Mouse (Mus musculus) liver, embryonic 12.5 days (tissue): ENCODE results near the gene Plekha6. TPM values are rescaled to one million over a fixed set of nuclear protein-coding genes. Genes with fewer than 3 reads are reported as not detected.

ENCODE experiments used
- ATAC-seq: fragments of 200-750 bp; cut with Nextera tagmentation; 2 replicates; pipeline ENCODE4 v1.8.0; 2017; ENCODE audit warnings: moderate number of reproducible peaks, mild to moderate bottlenecking, moderate library complexity
- H3K27ac ChIP-seq: fragments of 300-500 bp; sonication (generic); 2 replicates; pipeline ENCODE4 v1.5.1; 2016; ENCODE audit warnings: mild to moderate bottlenecking
- H3K27me3 ChIP-seq: fragments of 300-500 bp; sonication (generic); replicated peaks from 2 replicates; pipeline ENCODE4 v1.6.1; 2016; ENCODE audit warnings: mild to moderate bottlenecking, moderate library complexity
- H3K36me3 ChIP-seq: fragments of 300-500 bp; sonication (generic); 2 replicates; pipeline ENCODE4 v1.6.1; 2016; ENCODE audit warnings: mild to moderate bottlenecking, moderate library complexity
- H3K4me1 ChIP-seq: fragments of 300-500 bp; sonication (generic); 2 replicates; pipeline ENCODE4 v1.6.1; 2016
- H3K4me2 ChIP-seq: fragments of 300-500 bp; sonication (generic); 2 replicates; pipeline ENCODE4 v1.6.1; 2016; ENCODE audit warnings: mild to moderate bottlenecking, moderate library complexity
- H3K4me3 ChIP-seq: fragments of 300-500 bp; sonication (generic); 2 replicates; pipeline ENCODE4 v1.5.1; 2016; ENCODE audit warnings: mild to moderate bottlenecking, moderate library complexity
- H3K9ac ChIP-seq: fragments of 300-500 bp; sonication (generic); 2 replicates; pipeline ENCODE4 v1.6.1; 2016; ENCODE audit warnings: mild to moderate bottlenecking, moderate library complexity
- H3K9me3 ChIP-seq: fragments of 300-500 bp; sonication (generic); replicated peaks from 2 replicates; pipeline ENCODE4 v1.6.1; 2016; ENCODE audit warnings: mild to moderate bottlenecking, moderate library complexity
- WGBS: fragments of 180-500 bp; shearing (Covaris S2); methylation state at CpG from one replicate; pipeline ENCODE4 v1.1.7; 2016; ENCODE audit not compliant: insufficient replicate concordance; 5-methylcytosine and 5-hydroxymethylcytosine counted together
- polyA plus RNA-seq: library from polyadenylated mRNA; unstranded; fragments of >200 nt; fragmentation: Nextera tagmentation; extraction: Ambion mirVana; gene quantifications from 2 replicates; pipeline ENCODE4 v1.2.1, GENCODE M21; 2016

Plekha6 gene
- polyA plus RNA-seq, 1 experiment from 2014 or later = 2.2 TPM

- Histone ChIP-seq H3K4me1 (no peaks in the 10 kb centered on the region), H3K27ac (no peak overlapping the region), H3K36me3 (no peaks in the 10 kb centered on the region), H3K4me3 (no peak overlapping the region), H3K9me3 (no peaks in the 10 kb centered on the region), H3K27me3 (peaks cover 22% of the 10 kb centered on the region), H3K4me2 (no peak overlapping the region), H3K9ac (no peak overlapping the region)
- no peak for ATAC-seq
These were observed 25.5 kb downstream of the Plekha6 start for GRCm38 (mm10) chr1:133189471-133189870.

- ATAC-seq = 0 out of 2 replicates have a peak, but pooled peaks have one; percentile 15
- 63% methylated on average over 9 of the region's 9 CpGs for WGBS
- Histone ChIP-seq H3K9me3 (no peaks in the 10 kb centered on the region), H3K4me1 (no peaks in the 10 kb centered on the region), H3K36me3 (no peaks in the 10 kb centered on the region), H3K9ac (no peak overlapping the region), H3K4me3 (no peak overlapping the region), H3K27ac (no peak overlapping the region), H3K27me3 (peaks cover 30% of the 10 kb centered on the region), H3K4me2 (no peak overlapping the region)
These were observed 26.5 kb downstream of the Plekha6 start for GRCm38 (mm10) chr1:133190550-133190949.

DNA sequence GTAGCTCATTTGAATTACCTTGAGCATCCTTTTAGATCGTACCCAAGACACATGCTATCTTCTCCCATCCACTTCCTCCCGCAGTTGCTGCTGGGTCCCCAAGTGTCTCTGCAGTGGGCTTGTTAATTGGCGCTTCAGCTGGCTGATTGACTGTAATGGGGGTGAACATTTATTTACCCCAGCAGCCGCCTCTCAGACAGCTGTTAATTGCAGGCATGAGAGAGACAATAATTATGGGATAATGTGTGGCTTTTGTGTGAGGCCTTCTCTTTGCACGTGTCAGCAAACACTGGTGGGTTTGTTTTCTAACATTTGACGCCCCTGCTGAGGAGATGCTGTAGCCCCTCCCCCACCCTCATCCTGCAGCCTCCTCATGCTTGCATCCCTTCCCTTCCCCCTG is 32.2 kb downstream of the Plekha6 start:
- no peak overlapping the region for H3K4me2 ChIP-seq
- ATAC-seq = no peak
- no peak overlapping the region for H3K4me3 ChIP-seq
- no peak overlapping the region for H3K27ac ChIP-seq
- no peaks in the 10 kb centered on the region for H3K36me3 ChIP-seq
- H3K4me1 ChIP-seq = peaks cover 2% of the 10 kb centered on the region; the same call in 1 of the 2 replicates
- H3K27me3 ChIP-seq = peaks cover 42% of the 10 kb centered on the region
- H3K9ac ChIP-seq = no peak overlapping the region
- WGBS = 36% methylated on average over 6 of the region's 6 CpGs
- no peaks in the 10 kb centered on the region for H3K9me3 ChIP-seq

GRCm38 (mm10) chr1:133197266-133197665 is 33.3 kb downstream of the Plekha6 start:
- Histone ChIP-seq H3K36me3 (no peaks in the 10 kb centered on the region), H3K9ac (no peak overlapping the region), H3K4me1 (peaks cover 6% of the 10 kb centered on the region; the same call in 1 of the 2 replicates), H3K27ac (no peak overlapping the region), H3K4me3 (no peak overlapping the region), H3K27me3 (peaks cover 40% of the 10 kb centered on the region), H3K4me2 (no peak overlapping the region), H3K9me3 (no peaks in the 10 kb centered on the region)
- ATAC-seq = no peak
- 72% methylated on average over 6 of the region's 6 CpGs for WGBS

DNA sequence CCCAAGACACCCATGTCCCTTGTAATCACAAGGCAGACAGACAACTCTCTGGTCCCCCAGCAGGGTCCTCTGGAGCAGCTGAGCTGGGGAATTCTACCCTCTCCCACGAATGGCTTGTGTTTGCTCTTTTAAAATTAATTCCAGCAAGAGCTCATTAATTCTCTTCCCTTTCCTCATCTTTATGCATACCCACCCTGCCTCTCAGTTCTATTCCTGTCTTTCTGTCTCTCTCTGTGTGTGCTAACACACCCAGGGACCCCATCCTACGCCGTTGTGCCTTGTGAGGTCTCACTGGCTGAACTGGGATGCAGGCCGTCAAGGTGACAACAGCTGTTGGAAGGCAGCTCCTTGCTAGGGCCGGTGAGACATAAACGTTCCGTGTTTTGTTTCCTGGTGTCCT is 35.7 kb downstream of the Plekha6 start:
- 66% methylated on average over 7 of the region's 7 CpGs for WGBS
- no peak overlapping the region for H3K9ac ChIP-seq
- no peak overlapping the region for H3K4me2 ChIP-seq
- H3K9me3 ChIP-seq = no peaks in the 10 kb centered on the region
- H3K27ac ChIP-seq = no peak overlapping the region
- H3K4me1 ChIP-seq = peaks cover 23% of the 10 kb centered on the region; the same call in 1 of the 2 replicates
- no peak overlapping the region for H3K4me3 ChIP-seq
- peaks cover 27% of the 10 kb centered on the region for H3K27me3 ChIP-seq
- ATAC-seq = no peak
- H3K36me3 ChIP-seq = no peaks in the 10 kb centered on the region

DNA sequence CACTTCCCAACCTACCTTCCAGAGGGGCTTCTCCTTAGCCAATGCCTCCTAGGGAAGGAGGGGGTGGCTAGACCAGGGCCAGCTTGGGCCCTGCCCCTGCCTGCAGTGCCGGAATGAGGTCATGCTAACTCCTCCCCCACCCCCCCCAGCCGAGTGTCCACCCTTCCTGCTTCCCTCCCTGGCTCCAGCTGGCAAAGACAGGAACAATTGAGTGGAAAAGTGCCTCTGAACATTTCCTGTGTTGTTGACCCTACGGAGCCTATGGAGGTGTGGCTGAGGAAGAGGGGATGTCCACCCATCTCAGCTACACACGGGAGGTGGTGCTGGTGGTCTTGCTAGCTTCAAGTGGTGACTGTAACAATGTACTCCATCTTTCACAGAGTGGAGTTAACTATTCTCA is 37.5 kb downstream of the Plekha6 start:
- no peak overlapping the region for H3K27ac ChIP-seq
- 22% methylated on average over 4 of the region's 4 CpGs for WGBS
- peaks cover 27% of the 10 kb centered on the region; the same call in 1 of the 2 replicates for H3K4me1 ChIP-seq
- peaks cover 22% of the 10 kb centered on the region for H3K27me3 ChIP-seq
- H3K9ac ChIP-seq = no peak overlapping the region
- ATAC-seq = no peak
- H3K36me3 ChIP-seq = no peaks in the 10 kb centered on the region
- H3K4me2 ChIP-seq = no peak overlapping the region
- no peaks in the 10 kb centered on the region for H3K9me3 ChIP-seq
- no peak overlapping the region for H3K4me3 ChIP-seq

GRCm38 (mm10) chr1:133203701-133204100 is 39.7 kb downstream of the Plekha6 start:
- H3K9me3 ChIP-seq = no peaks in the 10 kb centered on the region
- H3K4me3 ChIP-seq = no peak overlapping the region
- WGBS = 33% methylated on average over 2 of the region's 2 CpGs
- H3K4me1 ChIP-seq = peaks cover 27% of the 10 kb centered on the region; the same call in 1 of the 2 replicates
- H3K9ac ChIP-seq = no peak overlapping the region
- H3K27ac ChIP-seq = no peak overlapping the region
- peaks cover 22% of the 10 kb centered on the region for H3K27me3 ChIP-seq
- no peaks in the 10 kb centered on the region for H3K36me3 ChIP-seq
- no peak overlapping the region for H3K4me2 ChIP-seq
- ATAC-seq = no peak

GRCm38 (mm10) chr1:133204341-133204849 is 40.4 kb downstream of the Plekha6 start:
- H3K9me3 ChIP-seq = no peaks in the 10 kb centered on the region
- ATAC-seq = no peak
- peaks cover 28% of the 10 kb centered on the region for H3K27me3 ChIP-seq
- H3K36me3 ChIP-seq = no peaks in the 10 kb centered on the region
- no peak overlapping the region for H3K4me3 ChIP-seq
- peaks cover 27% of the 10 kb centered on the region; the same call in 1 of the 2 replicates for H3K4me1 ChIP-seq
- no peak overlapping the region for H3K9ac ChIP-seq
- H3K4me2 ChIP-seq = no peak overlapping the region
- no peak overlapping the region for H3K27ac ChIP-seq
- WGBS = 51% methylated on average over 11 of the region's 11 CpGs

DNA sequence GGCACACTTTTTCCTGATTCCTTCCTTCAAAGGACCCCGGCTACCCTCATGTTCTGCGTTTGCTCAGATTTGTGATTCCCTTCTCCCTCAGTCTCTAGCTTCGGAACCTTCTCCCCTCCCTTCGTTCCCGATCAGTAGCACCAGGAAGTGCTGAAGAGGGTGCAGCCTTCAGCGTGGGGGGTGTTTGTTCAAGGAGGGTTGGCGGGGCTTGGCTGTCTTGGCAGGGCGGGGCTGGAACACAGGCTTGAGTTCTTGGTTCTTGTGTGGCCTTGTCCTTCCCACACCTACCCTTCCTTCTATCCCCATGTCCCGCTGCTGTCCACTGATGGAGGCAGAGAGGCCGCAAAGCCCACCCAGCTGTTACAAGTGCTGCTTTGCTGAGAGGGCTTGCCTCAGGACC is 41.0 kb downstream of the Plekha6 start:
- Histone ChIP-seq H3K4me2 (no peak overlapping the region), H3K4me3 (no peak overlapping the region), H3K4me1 (peaks cover 27% of the 10 kb centered on the region; the same call in 1 of the 2 replicates), H3K27me3 (peaks cover 28% of the 10 kb centered on the region), H3K36me3 (no peaks in the 10 kb centered on the region), H3K9me3 (no peaks in the 10 kb centered on the region), H3K9ac (no peak overlapping the region), H3K27ac (no peak overlapping the region)
- WGBS = 52% methylated on average over 10 of the region's 10 CpGs
- ATAC-seq = no peak

- WGBS = 66% methylated on average over 10 of the region's 11 CpGs
- Histone ChIP-seq H3K27me3 (peaks cover 36% of the 10 kb centered on the region), H3K4me1 (peaks cover 18% of the 10 kb centered on the region; the same call in 1 of the 2 replicates), H3K9ac (no peak overlapping the region), H3K4me3 (no peak overlapping the region), H3K36me3 (no peaks in the 10 kb centered on the region), H3K27ac (no peak overlapping the region), H3K4me2 (no peak overlapping the region), H3K9me3 (no peaks in the 10 kb centered on the region)
- no peak for ATAC-seq
These were observed 44.2 kb downstream of the Plekha6 start for GRCm38 (mm10) chr1:133208086-133208815.

DNA sequence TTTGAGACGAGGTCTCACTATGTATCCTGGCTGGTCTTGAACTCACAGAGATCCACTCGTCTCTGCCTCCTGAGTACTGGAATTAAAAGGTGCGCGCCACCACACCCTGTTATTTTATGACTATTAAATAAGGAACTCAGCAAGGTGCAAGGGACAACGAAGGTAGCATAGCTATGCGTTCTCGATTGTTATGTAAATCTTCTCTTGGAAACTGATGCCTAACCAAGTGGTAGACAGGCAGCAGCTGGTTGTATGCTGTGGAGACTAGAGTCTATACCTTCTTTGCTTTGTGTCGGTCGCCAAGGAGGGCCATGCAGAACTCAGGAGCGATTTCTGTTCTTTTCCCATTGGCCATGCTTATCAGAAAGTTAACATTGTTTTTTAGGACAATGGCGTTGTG is 45.0 kb downstream of the Plekha6 start:
- 76% methylated on average over 11 of the region's 11 CpGs for WGBS
- 0 out of 2 replicates have a peak, but pooled peaks cover 11% of the 10 kb centered on the region for H3K4me1 ChIP-seq
- H3K9ac ChIP-seq = no peak overlapping the region
- no peak overlapping the region for H3K27ac ChIP-seq
- no peak for ATAC-seq
- no peak overlapping the region for H3K4me2 ChIP-seq
- peaks cover 44% of the 10 kb centered on the region for H3K27me3 ChIP-seq
- no peak overlapping the region for H3K4me3 ChIP-seq
- no peaks in the 10 kb centered on the region for H3K36me3 ChIP-seq
- no peaks in the 10 kb centered on the region for H3K9me3 ChIP-seq

GRCm38 (mm10) chr1:133209482-133209881 is 45.5 kb downstream of the Plekha6 start:
- ATAC-seq = no peak
- 38% methylated on average over 7 of the region's 7 CpGs for WGBS
- Histone ChIP-seq H3K27me3 (peaks cover 47% of the 10 kb centered on the region), H3K9me3 (no peaks in the 10 kb centered on the region), H3K4me1 (0 out of 2 replicates have a peak, but pooled peaks cover 6% of the 10 kb centered on the region), H3K27ac (no peak overlapping the region), H3K4me3 (no peak overlapping the region), H3K9ac (no peak overlapping the region), H3K36me3 (no peaks in the 10 kb centered on the region), H3K4me2 (no peak overlapping the region)
